Comparison of ENCODE assay signal across 9 mouse cellular contexts in genomic region chr11:101657528-101657885, GRCm38 (mm10). TPM values are rescaled to one million over a fixed set of nuclear protein-coding genes. Genes with fewer than 3 reads are reported as not detected.
DNase-seq lines count a peak whose midpoint lies in the region; ATAC-seq and TF ChIP-seq lines count a peak whose summit lies in the region.
"Had no signal": no experiment of that assay in that cellular context is flagged by ENCODE, and none has a peak within 500 bp of the region (broad histone marks: within the 10 kb centered on the region; RNA-seq: fewer than 3 reads in every experiment).

No protein-coding gene starts in this region.

- H3K9ac ChIP-seq in embryonic facial prominence, embryonic 15.5 days: peak overlapping the region; percentile 31; the same call in 1 of the 2 replicates
- peak overlapping the region; percentile 72 for H3K9ac ChIP-seq in hindbrain, embryonic 16.5 days (ENCODE audit: low read depth, low read length)
- H3K9ac ChIP-seq in midbrain, postnatal 0 days (replicated peaks; ENCODE audit: low read length, poor library complexity, severe bottlenecking): peak overlapping the region; percentile 57; the same call in 1 of the 2 replicates

- 2% methylated on average over 3 of the region's 3 CpGs for WGBS in embryonic facial prominence, embryonic 15.5 days
- WGBS in hindbrain, embryonic 16.5 days: 1% methylated on average over 3 of the region's 3 CpGs
- 5% methylated on average over 3 of the region's 3 CpGs for WGBS in midbrain, postnatal 0 days

- peak; percentile 15; the same call in 1 of the 2 replicates for ATAC-seq in embryonic facial prominence, embryonic 15.5 days (ENCODE audit: insufficient number of reproducible peaks, low FRiP score, low TSS enrichment, low read depth)
- peak; percentile 51; the same call in 1 of the 2 replicates for ATAC-seq in hindbrain, embryonic 16.5 days
- ATAC-seq in midbrain, postnatal 0 days (ENCODE audit: low FRiP score): peak; percentile 35
- no peak for ATAC-seq in inflammation-experienced regulatory T-cells, adult 6 months

- no peak for DNase-seq in layer of hippocampus, adult 2 months (ENCODE audit: low spot score in 2 of 2)
- no peak for DNase-seq in layer of hippocampus, adult 9-10 months (ENCODE audit: low spot score)
- DNase-seq in midbrain, postnatal 0 days (ENCODE audit: low spot score): no peak
- no peak for DNase-seq in urinary bladder, postnatal 25 days (ENCODE audit: low spot score)
- DNase-seq in Muller cell, postnatal 12 days (ENCODE audit: inconsistent ontology term): no peak

- peak overlapping the region; percentile 43 for H3K4me2 ChIP-seq in embryonic facial prominence, embryonic 15.5 days (replicated peaks)
- H3K4me2 ChIP-seq in hindbrain, embryonic 16.5 days (ENCODE audit: low read length): peak overlapping the region; percentile 58
- H3K4me2 ChIP-seq in midbrain, postnatal 0 days (ENCODE audit: low read depth, low read length, poor library complexity, severe bottlenecking): peak overlapping the region; percentile 48

- no peak for TF ChIP-seq CTCF in layer of hippocampus, adult 2 months (conservative IDR thresholded peaks at IDR 0.05)
- TF ChIP-seq CTCF in midbrain, postnatal 0 days (IDR thresholded peaks at IDR 0.05): no peak

- no peaks in the 10 kb centered on the region for H3K36me3 ChIP-seq in embryonic facial prominence, embryonic 15.5 days
- no peaks in the 10 kb centered on the region for H3K36me3 ChIP-seq in hindbrain, embryonic 16.5 days (ENCODE audit: control insufficient read depth, insufficient read depth, low read length)
- no peaks in the 10 kb centered on the region for H3K36me3 ChIP-seq in midbrain, postnatal 0 days (ENCODE audit: insufficient read depth, low read length)

- peak overlapping the region; percentile 99 for H3K27ac ChIP-seq in layer of hippocampus, adult 2 months
- H3K27ac ChIP-seq in embryonic facial prominence, embryonic 15.5 days (replicated peaks): peak overlapping the region; percentile 94
- H3K27ac ChIP-seq in hindbrain, embryonic 16.5 days (ENCODE audit: low read depth, low read length): peak overlapping the region; percentile 96
- peak overlapping the region; percentile 89 for H3K27ac ChIP-seq in midbrain, postnatal 0 days (ENCODE audit: low read depth, low read length)

- H3K27me3 ChIP-seq in embryonic facial prominence, embryonic 15.5 days: no peaks in the 10 kb centered on the region
- H3K27me3 ChIP-seq in hindbrain, embryonic 16.5 days (replicated peaks; ENCODE audit: control insufficient read depth, insufficient read depth, low read length): no peaks in the 10 kb centered on the region
- H3K27me3 ChIP-seq in midbrain, postnatal 0 days (ENCODE audit: insufficient read depth, low read length): no peaks in the 10 kb centered on the region

- peaks cover 4% of the 10 kb centered on the region for H3K4me1 ChIP-seq in embryonic facial prominence, embryonic 15.5 days
- no peaks in the 10 kb centered on the region for H3K4me1 ChIP-seq in hindbrain, embryonic 16.5 days (ENCODE audit: control insufficient read depth, insufficient read depth, low read depth, low read length)
- no peaks in the 10 kb centered on the region for H3K4me1 ChIP-seq in midbrain, postnatal 0 days (ENCODE audit: insufficient read depth, low read length)

- no peaks in the 10 kb centered on the region for H3K9me3 ChIP-seq in embryonic facial prominence, embryonic 15.5 days (replicated peaks)
- H3K9me3 ChIP-seq in hindbrain, embryonic 16.5 days (ENCODE audit: control insufficient read depth, low read length): no peaks in the 10 kb centered on the region
- H3K9me3 ChIP-seq in midbrain, postnatal 0 days (ENCODE audit: low read length): no peaks in the 10 kb centered on the region

- H3K4me3 ChIP-seq in layer of hippocampus, adult 2 months: peak overlapping the region; percentile 46
- H3K4me3 ChIP-seq in embryonic facial prominence, embryonic 15.5 days (replicated peaks): peak overlapping the region; percentile 27
- H3K4me3 ChIP-seq in hindbrain, embryonic 16.5 days (ENCODE audit: low read length): peak overlapping the region; percentile 29
- H3K4me3 ChIP-seq in midbrain, postnatal 0 days (ENCODE audit: low read depth, low read length): peak overlapping the region; percentile 24; the same call in 1 of the 2 replicates

RNA-seq across cellular contexts. Expression of gene Arl4d, which starts 7.8 kb away (rescaled TPM):
- 10 to 100 TPM; 10.6 to 16.0 TPM for total RNA-seq in layer of hippocampus, adult 2 months (2021)
- 6.0 and 6.9 TPM in 2 replicates for polyA plus RNA-seq in embryonic facial prominence, embryonic 15.5 days (2015; fragmentation: Nextera tagmentation; extraction: Ambion mirVana)
- 7.6 and 7.7 TPM in 2 replicates for polyA plus RNA-seq in hindbrain, embryonic 16.5 days (2015; fragmentation: Nextera tagmentation; extraction: Ambion mirVana)
- total RNA-seq in midbrain, postnatal 0 days (2014; rRNA removed): 4.5 and 6.9 TPM in 2 replicates
- 5.7 and 7.1 TPM in 2 replicates for polyA plus RNA-seq in midbrain, postnatal 0 days (2015; fragmentation: Nextera tagmentation; extraction: Ambion mirVana)
- polyA plus RNA-seq in inflammation-experienced regulatory T-cells, adult 6 months (2017; shearing (Covaris generic)): 1 to 10 TPM in 1 of 3 experiments, under 1 TPM in 1, not detected in 1; 0.40 to 1.6 TPM

RNA-seq across cellular contexts. Expression of gene Rdm1, which starts 30.5 kb away (rescaled TPM):
- 1 to 10 TPM; 8.4 to 10.0 TPM for total RNA-seq in layer of hippocampus, adult 2 months (2021)
- 51.1 and 54.6 TPM in 2 replicates for polyA plus RNA-seq in embryonic facial prominence, embryonic 15.5 days (2015; fragmentation: Nextera tagmentation; extraction: Ambion mirVana)
- polyA plus RNA-seq in hindbrain, embryonic 16.5 days (2015; fragmentation: Nextera tagmentation; extraction: Ambion mirVana): 17.2 and 21.7 TPM in 2 replicates
- total RNA-seq in midbrain, postnatal 0 days (2014; rRNA removed): 2.8 and 3.6 TPM in 2 replicates
- 8.3 and 9.2 TPM in 2 replicates for polyA plus RNA-seq in midbrain, postnatal 0 days (2015; fragmentation: Nextera tagmentation; extraction: Ambion mirVana)
- polyA plus RNA-seq in inflammation-experienced regulatory T-cells, adult 6 months (2017; shearing (Covaris generic)): 10 to 100 TPM; 74.3 to 80.3 (median 78.1) TPM

RNA-seq across cellular contexts. Expression of gene Gm11634, which starts 58.5 kb away (rescaled TPM):
- total RNA-seq in layer of hippocampus, adult 2 months (2021): not detected
- not detected in 2 replicates for polyA plus RNA-seq in embryonic facial prominence, embryonic 15.5 days (2015; fragmentation: Nextera tagmentation; extraction: Ambion mirVana)
- polyA plus RNA-seq in hindbrain, embryonic 16.5 days (2015; fragmentation: Nextera tagmentation; extraction: Ambion mirVana): not detected in 2 replicates
- total RNA-seq in midbrain, postnatal 0 days (2014; rRNA removed): not detected in 2 replicates
- not detected in 2 replicates for polyA plus RNA-seq in midbrain, postnatal 0 days (2015; fragmentation: Nextera tagmentation; extraction: Ambion mirVana)
- polyA plus RNA-seq in inflammation-experienced regulatory T-cells, adult 6 months (2017; shearing (Covaris generic)): under 1 TPM in 2 of 3 experiments, not detected in 1; 0.49 to 0.62 TPM
- total RNA-seq: adrenal gland, postnatal 36 days had no signal
